Mouse (Mus musculus): ENCODE measurements around the gene Hist1h2ad.
A peak's percentile ranks its signal among the peaks of the same experiment; 100 is the strongest.
"Not testable (repeated sequence)": the region's sequence is repeated elsewhere in the genome, so short reads cannot be mapped to it uniquely, and the experiment has no call there.

The Hist1h2ad gene

GRCm38 (mm10) chr13:23562699-23563462 is 11.3 kb upstream of the Hist1h2ad start:
- DNase-seq (ENCODE audit: low spot score in 2 of 2): no peak

- no peak for DNase-seq (ENCODE audit: low spot score in 2 of 2)
Observed at GRCm38 (mm10) chr13:23564482-23564881, 9.7 kb upstream of the Hist1h2ad start.

GRCm38 (mm10) chr13:23570261-23571021 is 3.7 kb upstream of the Hist1h2ad start:
- DNase-seq (ENCODE audit: low spot score in 2 of 2): not testable (repeated sequence)

- peak; percentile 58 to 66 for DNase-seq (ENCODE audit: low spot score in 2 of 2)
Observed at GRCm38 (mm10) chr13:23571022-23571503, 3.1 kb upstream of the Hist1h2ad start, which contains the start of the genes Hist1h2ae and Hist1h2bg. Gene Hist1h2ae, minus strand, starts transcription at chr13:23571220. Gene Hist1h2bg, plus strand, starts transcription at chr13:23571396.

GRCm38 (mm10) chr13:23571504-23572217 is 2.5 kb upstream of the Hist1h2ad start:
- not testable (repeated sequence) for DNase-seq (ENCODE audit: low spot score in 2 of 2)

- DNase-seq (ENCODE audit: low spot score in 2 of 2): no peak
Observed at GRCm38 (mm10) chr13:23572218-23573033, 1.8 kb upstream of the Hist1h2ad start.

- not testable (repeated sequence) for DNase-seq (ENCODE audit: low spot score in 2 of 2)
Observed at GRCm38 (mm10) chr13:23573034-23573897, 915 bp upstream of the Hist1h2ad start.

GRCm38 (mm10) chr13:23574546-23575170 is 477 bp downstream of the Hist1h2ad start:
- not testable (repeated sequence) for DNase-seq (ENCODE audit: low spot score in 2 of 2)

GRCm38 (mm10) chr13:23575271-23575851 is 1.2 kb downstream of the Hist1h2ad start, which contains the start of gene Hist1h3d:
Gene Hist1h3d, plus strand, starts transcription at chr13:23575763.
- peak; percentile 20 to 49 for DNase-seq (ENCODE audit: low spot score in 2 of 2)

- DNase-seq (ENCODE audit: low spot score in 2 of 2): not testable (repeated sequence)
Observed at GRCm38 (mm10) chr13:23575864-23576313, 1.7 kb downstream of the Hist1h2ad start.

- no peak for DNase-seq (ENCODE audit: low spot score in 2 of 2)
Observed at GRCm38 (mm10) chr13:23576351-23576881, 2.2 kb downstream of the Hist1h2ad start.

- no peak for DNase-seq (ENCODE audit: low spot score in 2 of 2)
Observed at GRCm38 (mm10) chr13:23576906-23577639, 2.9 kb downstream of the Hist1h2ad start.

- DNase-seq (ENCODE audit: low spot score in 2 of 2): no peak
Observed at GRCm38 (mm10) chr13:23577835-23578234, 3.7 kb downstream of the Hist1h2ad start.

GRCm38 (mm10) chr13:23581408-23582218 is 7.4 kb downstream of the Hist1h2ad start, which contains the start of gene Hist1h4d:
Gene Hist1h4d, plus strand, starts transcription at chr13:23581598.
- DNase-seq (ENCODE audit: low spot score in 2 of 2): peak; percentile 97 to 99

- no peak for DNase-seq (ENCODE audit: low spot score in 2 of 2)
Observed at GRCm38 (mm10) chr13:23582219-23583056, 8.3 kb downstream of the Hist1h2ad start.

Measured in frontal cortex, postnatal 25 days (tissue).